Mouse (Mus musculus) olfactory bulb, adult 2 months (tissue): ENCODE data around the gene Gm29582. TPM values are rescaled to one million over a fixed set of nuclear protein-coding genes. Genes with fewer than 3 reads are reported as not detected.
"Not testable (repeated sequence)": the region's sequence is repeated elsewhere in the genome, so short reads cannot be mapped to it uniquely, and the experiment has no call there.

Source experiments
- H3K27ac ChIP-seq: fragments of 200-500 bp; 2 replicates; pipeline ENCODE4 v1.5.1; 2012; ENCODE audit warnings: low read depth, low read length; ENCODE audit not compliant: insufficient read depth
- H3K4me1 ChIP-seq: fragments of 200-500 bp; 2 replicates; pipeline ENCODE4 v1.6.1; 2012; ENCODE audit warnings: low read length; ENCODE audit not compliant: control insufficient read depth, insufficient read depth
- H3K4me3 ChIP-seq: fragments of 200-500 bp; 2 replicates; pipeline ENCODE4 v1.5.1; 2012; ENCODE audit warnings: mild to moderate bottlenecking, low read depth, low read length, moderate library complexity; ENCODE audit not compliant: insufficient read depth
- WGBS: fragments of 180-500 bp; shearing (Covaris S2); methylation state at CpG from one replicate; pipeline ENCODE4 v1.1.7; 2018; 5-methylcytosine and 5-hydroxymethylcytosine counted together
- polyA plus RNA-seq: library from polyadenylated mRNA; stranded (reverse); fragments of >200 nt; gene quantifications from 2 replicates; pipeline ENCODE4 v1.2.4, GENCODE M21; 2012; ENCODE audit warnings: low replicate concordance; ENCODE audit not compliant: missing spikeins, insufficient read depth, insufficient read length

Gene Gm29582
- not detected in 2 replicates for polyA plus RNA-seq

DNA sequence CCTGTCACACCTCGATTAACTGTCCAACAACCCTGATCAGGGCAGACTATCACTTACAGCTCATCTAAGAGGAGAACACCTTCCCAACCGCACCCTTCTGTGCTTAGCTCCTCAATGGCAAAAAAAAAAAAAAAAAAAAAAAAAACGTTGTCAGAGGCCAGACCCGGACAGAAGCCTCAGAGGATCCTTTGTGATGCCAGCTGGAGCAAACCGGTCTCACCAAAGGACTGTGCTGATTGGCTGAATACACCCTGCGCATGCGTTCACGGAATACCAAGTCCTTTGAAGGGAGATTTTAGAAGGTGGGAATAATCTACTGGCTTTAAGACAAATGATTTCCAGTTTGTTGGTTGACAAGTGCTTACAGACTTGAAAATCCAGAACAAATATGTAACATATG lies at the start of gene Gm29582:
Gm29582 (minus strand) TSS at position 101 of the 400 bp plus-strand sequence.
- H3K4me1 ChIP-seq, H3K4me3 ChIP-seq, H3K27ac ChIP-seq: not testable (repeated sequence)
- no CpG with 5 or more reads among the region's 8 CpGs for WGBS
